Mouse (Mus musculus) hindlimb bud, embryonic 11.5 days (tissue): Measurements from ENCODE around the gene Lsm14b.

Source experiments
- DNase-seq: peaks from one replicate; pipeline ENCODE4 v3.0.0-alpha.2; 2012; ENCODE audit warnings: low read depth, low spot score; ENCODE audit errors: extremely low spot score

The Lsm14b gene

DNA sequence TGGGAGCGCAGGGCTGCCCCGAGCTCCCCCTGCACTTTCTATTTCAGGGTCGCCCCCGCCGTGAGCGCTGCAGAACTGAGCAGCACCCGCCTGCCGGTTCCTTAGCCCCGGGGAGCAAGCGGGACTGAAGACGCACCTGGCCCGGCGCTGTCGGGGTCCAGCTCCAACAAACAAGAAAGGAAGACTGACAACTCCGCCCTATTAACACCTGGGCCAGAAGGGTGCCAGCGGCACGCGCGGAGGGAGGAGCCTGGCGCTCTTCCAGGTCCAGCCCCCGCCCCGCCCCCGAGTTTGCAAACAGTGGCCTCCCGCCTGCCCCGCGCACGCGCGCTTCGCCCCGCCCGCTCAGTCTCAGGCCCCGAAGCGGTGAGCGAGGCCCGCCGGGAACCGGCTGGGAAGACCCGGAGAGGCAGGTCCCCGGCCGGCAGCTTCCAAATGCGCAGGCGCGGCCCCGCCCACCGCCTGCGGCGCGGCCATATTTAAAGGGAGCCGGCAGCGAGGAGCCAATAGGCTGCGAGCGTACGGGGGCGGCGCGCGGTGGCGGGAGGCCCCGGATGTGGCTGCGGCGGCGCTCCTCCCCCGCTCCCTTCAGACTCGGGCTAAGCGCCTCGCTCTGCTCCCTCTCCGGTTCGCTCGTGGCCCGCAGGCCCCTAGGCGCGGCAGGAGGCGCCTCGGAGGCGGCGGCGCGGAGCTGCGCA, at the start of gene Lsm14b:
TSS of gene Lsm14b (plus strand) at position 587 of the 698 bp plus-strand sequence.
- peak; percentile 85 for DNase-seq

DNA sequence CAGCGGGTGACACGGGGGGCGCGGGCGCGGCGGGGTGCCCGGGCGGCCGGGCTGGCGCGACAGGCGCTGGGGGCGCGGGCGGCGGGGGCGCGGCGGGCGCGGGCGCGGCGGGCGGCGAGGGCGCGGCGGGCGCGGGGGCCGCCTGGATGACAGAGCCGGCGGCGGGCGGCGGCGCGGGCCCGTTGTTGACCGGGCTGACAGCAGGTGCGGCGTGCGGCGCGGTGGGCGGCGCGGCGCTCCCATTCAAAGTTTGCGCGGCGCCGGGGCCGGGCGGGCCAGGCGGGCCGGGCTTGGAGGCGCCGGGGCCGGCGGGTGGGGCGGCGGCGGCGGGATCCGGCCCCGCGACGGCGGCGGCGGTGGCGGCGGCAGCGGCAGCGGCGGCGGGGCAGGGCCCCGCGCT, 48.9 kb upstream of the Lsm14b start:
- no peak for DNase-seq

DNA sequence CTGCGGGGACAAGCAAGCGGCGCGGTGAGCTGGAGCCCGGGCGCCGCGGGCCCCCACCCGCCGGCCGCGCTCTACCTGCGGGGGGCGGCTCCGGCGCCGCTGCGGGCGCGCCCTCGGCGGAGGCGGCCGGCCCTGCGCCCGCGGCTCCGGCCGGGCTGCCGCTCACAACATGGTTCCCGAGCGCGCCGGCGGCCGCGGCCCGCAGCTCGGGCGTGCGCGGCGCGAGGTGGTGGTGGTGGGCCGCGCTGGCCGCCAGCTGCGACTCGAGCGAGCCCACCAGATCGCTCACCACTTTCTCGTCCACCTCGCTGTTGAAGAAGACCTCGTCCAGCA, 48.5 kb upstream of the Lsm14b start:
- DNase-seq: no peak

DNA sequence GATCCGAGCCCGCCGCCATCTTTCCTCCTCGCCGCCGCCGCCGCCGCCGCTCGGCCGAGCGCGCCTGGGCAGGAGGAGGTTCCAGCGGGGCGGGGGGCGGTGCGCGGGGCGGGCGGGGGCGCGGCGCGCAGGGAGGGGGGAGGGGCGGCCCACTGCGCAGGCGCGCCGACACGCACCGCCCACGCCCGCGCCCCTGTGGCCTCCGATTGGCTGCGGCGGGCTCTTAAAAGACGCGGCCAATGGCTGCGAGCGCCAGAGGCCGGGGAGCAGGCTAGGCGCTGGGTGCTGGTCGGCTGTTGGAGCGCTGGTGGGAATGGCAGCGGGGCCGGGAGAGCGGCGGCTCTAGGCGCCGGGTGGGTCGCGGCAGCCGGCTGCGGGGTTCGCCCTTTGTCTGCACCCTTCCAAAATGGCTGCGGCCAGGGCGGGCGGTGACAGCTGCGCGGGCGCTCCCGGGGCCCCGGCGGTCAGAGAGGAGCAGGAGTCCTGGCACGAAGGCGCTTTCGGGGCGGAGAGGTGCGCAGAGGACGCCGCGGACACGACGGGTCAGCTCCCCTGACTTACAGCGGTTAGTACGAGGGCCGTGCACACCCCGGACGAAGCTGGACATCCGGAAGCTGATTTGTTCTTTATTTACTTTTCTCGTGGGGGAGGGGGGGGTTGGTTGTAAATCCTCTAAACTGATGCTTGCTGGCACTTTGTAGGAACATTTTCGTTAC, 48.0 kb upstream of the Lsm14b start, which contains the start of gene Taf4:
TSS of gene Taf4 (minus strand) at position 19 of the 716 bp plus-strand sequence.
- no peak for DNase-seq

DNA sequence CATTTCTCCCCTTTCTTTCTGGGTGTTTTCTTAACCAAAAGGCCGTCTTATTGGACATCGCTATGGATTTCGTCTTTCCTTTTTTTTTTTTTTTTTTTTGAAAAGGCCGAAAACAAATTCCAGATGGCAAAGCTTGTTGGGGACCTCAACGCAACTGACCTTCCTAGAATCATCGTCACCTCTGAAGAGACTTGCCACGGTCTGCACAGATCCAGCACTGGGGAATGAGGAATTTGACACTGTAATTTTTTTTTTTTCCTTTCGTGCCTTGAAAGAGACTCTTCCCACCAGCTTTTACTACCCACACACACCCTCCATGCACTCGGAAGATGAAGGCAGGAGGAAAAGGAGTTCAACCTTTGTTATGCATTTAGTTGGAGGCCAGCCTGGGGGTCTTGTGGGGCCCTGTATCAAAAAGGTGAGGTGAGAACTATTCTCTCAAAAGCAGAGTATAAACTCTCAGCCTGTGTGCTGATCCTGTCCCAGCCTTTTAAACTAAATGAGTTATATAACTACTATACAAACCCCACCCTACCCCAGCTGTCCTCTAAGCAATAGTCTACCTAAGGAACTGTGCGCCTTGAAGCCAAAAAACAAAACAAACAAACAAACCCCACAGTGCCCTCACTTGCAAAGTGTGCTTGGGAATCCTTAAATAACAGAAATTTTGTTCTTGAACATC, 47.3 kb upstream of the Lsm14b start:
- no peak for DNase-seq

DNA sequence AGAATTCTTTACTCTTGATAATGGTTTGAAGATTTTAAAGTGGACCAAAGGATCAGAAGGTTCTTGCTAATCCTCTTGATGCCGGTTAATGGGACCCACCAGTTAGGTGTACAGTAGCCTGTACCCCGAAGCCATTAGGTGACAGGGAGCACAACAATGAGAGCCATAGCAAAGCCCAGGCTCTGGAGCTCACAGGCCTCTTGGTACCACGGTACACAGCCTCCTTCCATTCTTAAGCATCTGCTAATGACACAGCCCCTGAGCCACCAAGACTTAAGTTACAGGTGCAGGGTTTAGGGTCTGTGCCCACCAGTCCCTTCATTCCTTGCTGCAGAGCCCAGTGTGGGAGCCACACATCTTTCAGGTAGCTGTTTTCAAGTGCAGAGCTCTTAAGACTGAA, 46.5 kb upstream of the Lsm14b start:
- no peak for DNase-seq

DNA sequence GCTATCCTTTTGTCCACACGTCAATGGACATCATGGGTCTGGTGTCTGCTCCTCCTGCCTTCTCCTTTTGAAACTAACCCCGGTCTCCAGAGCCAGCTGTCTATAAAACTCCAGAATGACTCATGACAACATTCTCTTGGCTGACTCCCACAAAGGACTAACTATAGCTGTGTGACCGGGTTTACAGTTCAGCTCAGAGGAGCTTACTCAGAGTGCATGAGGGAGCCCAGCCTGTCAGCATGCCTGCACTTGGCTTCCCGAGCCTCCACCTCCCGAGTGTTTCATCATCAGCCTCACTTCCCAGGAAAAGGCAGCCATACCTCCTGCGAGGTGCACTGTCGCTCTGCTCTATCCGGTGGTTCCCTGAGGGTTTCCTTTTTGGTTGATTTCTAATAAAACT, 45.0 kb upstream of the Lsm14b start:
- DNase-seq: no peak

DNA sequence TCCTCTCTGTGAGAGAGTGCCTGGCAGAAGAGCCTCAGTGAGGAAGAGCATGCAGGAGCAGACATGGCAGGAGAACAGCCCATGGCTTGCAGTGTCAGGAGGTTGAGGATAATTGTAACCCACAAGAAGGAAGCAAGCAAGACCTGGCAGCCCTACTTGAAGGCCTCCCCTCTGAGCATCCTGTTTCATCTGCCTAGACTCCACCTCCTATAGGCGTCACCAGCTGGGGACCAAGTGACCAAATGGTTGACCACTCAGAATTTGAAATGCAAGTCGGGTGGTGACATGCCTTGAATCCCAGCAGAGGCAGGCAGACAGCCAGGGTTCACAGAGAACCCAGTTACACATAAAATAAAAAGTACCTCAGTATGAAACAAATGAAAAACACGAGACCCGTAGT, 44.2 kb upstream of the Lsm14b start:
- DNase-seq: no peak

DNA sequence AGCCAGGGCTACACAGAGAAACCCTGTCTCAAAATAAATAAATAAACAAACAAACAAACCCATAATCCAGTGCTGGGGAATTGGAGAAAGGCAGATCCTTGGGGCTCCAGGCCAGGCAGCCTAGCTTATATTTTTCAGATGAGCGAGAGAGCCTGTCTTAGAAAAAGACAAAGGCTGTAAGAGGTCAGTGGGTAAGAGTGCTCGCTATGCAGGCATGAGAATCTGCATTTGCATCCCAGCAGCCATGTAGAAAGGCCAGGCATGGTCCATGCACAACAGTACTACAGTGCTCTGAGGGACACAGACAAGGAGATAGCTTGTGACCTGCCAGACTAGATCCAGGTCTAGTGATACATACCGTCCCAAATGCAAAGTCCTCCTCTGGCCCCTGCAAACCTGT, 42.1 kb upstream of the Lsm14b start:
- no peak for DNase-seq

DNA sequence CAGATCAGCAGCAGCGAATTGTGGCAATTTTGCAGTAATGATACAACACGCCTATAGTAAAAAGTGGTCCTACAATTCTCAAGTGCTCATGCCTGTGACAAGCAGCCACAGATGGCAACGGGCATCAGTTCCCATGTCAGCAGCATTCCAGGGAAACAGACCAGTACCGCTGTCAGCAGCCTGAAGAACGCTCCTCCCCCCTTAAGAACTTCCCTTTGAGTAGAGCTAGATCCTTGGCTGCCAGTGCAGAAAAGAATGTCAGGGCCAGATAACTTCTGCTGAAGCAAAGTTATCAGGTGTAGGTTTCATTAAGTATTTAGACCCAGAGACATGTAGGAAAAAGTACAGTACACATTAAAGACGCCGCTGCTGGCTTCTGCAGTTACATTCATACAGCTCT, 40.0 kb upstream of the Lsm14b start:
- DNase-seq: no peak

DNA sequence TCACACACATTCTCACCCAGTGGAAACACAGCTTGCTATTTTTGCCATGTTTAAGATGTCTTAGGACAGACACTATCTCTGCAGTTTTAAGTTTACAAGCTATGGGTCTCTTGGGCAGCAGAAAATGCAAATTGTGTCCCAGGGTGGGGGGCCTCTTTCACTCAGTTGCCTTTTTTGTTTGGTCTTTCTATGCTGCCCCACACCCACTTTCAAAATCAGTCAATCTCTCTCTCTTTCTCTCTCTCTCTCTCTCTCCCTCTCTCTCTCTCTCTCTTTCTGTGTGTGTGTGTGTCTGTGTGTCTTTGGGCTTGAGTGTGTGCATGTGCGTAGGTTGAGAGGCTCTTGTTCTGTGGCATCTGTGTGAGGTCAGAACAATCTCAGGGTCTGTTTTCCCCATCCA, 39.1 kb upstream of the Lsm14b start:
- DNase-seq: no peak

DNA sequence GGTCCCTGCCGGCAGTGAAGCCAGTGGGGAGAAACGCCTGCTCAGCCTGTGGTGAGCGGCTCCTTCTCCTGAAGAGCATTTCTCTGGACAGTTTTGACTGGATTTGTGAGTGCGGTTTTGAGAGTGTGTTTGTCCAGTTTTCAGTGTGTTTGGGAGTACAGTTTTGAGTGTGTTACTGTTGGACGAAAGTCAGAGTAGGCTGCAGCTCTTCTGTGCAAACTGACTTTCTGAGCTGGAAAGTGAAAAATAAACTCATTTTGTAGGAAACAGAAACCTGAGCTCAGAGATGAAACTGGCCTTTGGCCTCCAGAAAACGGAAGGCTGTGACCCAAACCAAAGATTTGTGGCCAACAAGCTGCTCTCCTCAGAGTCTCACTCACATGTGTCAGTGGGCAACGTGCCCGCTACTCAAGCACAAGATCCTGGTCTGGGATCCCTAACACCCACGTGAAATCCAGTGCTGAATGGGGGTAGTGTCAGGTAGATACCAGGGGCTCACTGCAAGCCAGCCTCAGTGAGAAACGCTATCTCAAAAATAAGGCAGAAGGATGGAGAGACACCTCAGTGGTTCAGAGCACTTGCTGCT, 38.3 kb upstream of the Lsm14b start:
- DNase-seq: no peak

DNA sequence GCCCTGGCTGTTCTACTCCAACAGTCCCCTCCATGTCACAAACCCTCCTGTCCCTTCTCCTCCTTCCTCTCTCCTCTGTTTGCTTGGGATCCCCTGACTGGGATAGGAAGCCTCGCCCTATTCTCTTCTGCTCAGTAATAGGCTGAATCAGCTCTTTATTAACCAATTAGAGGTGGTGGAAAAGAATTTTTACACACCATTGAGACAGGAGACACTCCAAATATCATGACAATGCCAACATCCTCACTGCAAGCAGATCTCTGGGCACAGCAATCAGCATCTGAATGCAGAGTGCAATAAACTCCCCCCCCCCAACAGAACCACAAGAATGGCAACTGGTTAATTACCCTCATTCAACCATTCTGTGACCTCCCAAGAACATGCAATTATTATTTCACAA, 35.7 kb upstream of the Lsm14b start:
- no peak for DNase-seq

DNA sequence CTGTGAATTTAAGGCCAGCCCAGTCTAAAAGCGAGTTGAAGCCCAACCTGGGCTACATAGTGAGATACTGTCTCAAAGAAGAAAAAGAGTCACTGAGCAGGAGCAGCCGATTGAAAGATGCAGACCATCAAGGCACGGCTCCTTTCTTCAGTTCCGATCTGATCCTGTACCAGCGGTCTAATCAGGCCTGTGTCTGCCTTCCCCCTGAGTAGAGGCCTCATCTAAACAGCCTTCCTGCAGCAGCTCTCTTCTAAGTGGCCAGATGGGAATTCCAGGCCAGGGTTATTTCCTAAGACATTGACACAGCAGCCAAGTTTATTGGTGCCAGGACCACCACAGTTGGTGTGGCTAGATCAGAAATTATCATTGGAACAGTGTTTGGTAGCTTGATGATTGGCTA, 31.7 kb upstream of the Lsm14b start:
- DNase-seq: no peak

DNA sequence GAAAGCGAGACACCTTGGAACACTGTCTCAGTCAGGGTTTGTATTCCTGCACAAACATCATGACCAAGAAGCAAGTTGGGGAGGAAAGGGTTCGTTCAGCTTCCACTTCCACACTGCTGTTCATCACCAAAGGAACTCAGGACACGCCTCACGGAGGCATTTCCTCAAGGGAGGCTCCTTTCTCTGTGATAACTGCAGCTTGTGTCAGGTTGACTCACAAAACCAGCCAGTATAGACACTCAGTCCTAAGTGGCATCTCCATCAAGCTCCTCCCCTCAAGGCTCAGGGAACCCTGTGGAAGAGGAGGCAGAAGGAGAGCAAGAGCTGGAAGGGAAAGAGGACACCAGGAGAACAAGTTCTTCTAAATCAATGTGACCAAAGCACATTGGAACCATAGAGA, 26.4 kb upstream of the Lsm14b start:
- no peak for DNase-seq

DNA sequence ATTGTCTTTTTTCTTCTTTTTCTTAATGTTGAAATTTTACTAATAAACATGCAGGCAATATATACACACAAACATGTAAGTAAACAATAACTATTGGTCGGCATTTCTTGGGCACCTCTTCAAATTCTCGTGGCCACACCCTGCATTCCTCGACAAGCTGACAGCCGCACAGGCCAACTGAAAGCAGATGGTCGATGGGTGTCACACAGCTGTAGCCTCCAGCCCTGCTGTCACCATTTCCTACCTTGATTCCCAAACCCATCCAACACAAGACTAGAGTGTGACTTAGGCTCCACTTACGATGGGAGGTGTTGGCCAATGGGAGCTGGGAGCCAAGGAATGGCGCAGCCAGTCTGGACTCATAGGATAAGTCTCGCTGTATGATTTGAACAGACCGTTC, 23.2 kb upstream of the Lsm14b start:
- DNase-seq: no peak

DNA sequence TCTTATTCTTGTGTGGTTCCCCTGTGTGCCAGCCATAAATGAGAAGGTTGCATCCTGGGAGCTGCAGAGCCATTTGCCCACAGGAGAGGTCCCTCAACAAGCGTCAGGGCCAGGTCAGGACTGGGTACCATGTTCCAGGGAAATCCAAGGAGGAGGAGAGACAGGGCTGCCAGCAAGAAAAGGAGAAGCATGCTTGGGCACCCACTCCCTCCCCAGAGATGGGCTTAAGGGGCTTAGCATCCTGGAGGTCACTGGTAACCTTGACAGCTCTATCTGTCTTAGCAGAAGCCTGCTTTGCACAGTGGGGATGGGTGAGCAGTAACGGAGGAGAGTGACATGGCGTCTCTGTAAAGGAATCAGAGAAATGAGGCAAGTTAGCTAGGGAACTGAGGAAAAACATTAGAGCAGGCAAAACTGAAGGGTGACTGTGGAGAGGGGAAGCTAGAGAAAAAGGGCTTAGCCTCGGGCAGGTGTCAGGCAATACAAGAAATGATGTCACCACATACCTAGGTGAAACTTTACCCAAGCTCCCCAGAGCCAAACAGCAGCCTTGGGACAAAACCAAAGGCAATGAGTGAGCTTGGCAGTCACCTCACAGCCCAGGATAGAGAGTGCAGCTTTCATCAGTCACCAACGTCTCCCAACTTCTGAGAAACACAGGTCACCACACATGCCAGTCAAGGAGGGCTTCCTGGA, 19.0 kb upstream of the Lsm14b start:
- no peak for DNase-seq

DNA sequence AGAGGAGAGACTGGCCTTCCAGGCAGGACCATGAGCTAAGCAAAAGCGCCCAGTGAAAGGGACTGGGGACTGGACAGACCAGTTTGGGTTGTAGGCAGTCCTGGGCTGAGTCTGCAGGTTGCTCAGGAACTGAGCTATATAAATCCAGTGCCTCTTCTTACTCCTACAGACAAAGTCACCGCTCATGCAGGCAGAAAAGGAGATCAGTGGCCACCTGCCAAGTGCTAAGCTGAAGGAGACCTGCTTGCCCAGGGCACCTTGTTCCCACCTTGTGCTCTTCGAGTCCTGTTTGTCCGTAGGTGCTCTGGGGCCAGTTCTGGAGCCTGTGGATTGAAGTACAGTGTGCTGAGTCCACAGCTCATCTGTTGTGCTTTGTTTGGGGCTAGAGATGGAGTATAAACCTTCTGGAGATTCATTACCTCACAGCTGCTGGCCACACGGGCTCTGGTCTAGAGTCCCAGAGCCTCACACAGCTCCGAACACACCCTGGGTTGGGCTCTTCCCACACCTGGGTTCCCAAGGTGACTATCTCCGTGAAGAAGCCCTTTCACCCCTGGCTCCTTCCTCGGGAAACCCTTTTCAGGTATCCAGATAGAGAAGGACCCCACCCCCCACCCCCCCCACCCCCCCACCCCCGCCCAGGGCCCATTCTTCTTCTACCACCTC, 18.3 kb upstream of the Lsm14b start:
- DNase-seq: no peak

DNA sequence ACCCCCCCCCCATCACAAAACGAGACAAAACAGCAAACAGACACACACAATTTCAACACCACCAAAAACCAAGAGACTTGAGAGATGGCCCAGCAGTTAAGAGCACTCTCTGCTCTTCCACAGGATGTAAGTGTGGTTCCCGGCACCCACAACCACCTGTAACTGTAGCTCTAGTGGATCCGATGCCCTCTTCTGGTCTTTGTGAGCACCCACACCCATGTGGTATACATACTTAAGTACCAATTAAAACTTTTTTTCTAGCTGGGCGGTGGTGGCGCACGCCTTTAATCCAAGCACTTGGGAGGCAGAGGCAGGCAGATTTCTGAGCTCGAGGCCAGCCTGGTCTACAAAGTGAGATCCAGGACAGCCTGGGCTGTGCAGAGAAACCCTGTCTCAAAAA, 14.1 kb upstream of the Lsm14b start:
- DNase-seq: no peak

DNA sequence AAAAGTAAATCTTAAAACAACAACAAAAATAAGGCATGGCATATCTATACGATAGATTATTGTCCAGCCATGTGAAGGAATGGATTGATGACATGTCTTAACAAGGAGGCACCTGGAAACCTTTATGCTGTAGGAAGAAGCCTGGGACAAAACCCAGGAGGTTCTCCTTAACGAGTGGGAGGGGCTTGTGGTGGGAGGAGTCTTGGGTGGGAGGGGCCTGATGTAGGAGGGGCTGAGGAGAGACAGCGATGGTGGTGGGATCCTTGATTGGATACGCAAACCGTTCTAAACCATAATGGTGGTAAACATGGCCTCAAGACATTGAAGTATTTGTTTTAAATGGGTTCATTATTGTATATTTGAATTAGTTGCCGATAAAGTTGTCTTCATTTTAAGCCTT, 13.4 kb upstream of the Lsm14b start:
- no peak for DNase-seq

DNA sequence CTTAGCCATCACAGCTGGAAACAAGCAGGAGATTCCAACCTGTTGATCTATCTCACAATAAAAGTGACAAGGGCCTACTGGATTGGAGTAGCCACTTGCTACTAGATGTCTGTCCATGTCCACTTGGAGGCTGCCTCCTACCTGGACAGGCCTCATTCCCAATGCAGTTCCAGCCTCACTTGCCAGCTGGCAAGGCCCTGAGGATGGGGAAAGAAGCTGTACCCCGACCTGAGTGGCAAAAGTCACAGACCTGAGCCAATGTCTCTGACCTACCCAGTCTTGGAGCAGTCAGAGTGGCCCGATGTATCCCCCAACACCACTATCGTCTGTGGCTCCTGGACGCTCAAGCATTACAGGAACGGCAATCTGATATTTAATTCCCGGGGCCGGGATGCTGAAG, 11.1 kb upstream of the Lsm14b start:
- no peak for DNase-seq
